Mouse (Mus musculus) urinary bladder, postnatal 36 days (tissue): ENCODE measurements at regions not wholly inside any gene's neighbourhood (a gene's known extent, or its start where the extent isn't known, plus 50 kb on each side); places are given as distances from the start of the nearest gene placed in this dataset.

Source experiments
- DNase-seq, 2 experiments: peaks; one replicate each; pipeline ENCODE4 v3.0.0; 2022; ENCODE audit warnings: low spot score in 2 of 2, mixed read lengths in 1 of 2

- DNase-seq, result no peak
These were observed 281.5 kb downstream of the Insig2 start for GRCm38 (mm10) chr1:121050695-121051495.

- no peak for DNase-seq
These were observed 280.8 kb downstream of the Insig2 start for GRCm38 (mm10) chr1:121051496-121052119.

GRCm38 (mm10) chr1:121052120-121052501 is 280.3 kb downstream of the Insig2 start:
- no peak for DNase-seq

GRCm38 (mm10) chr1:121053692-121054091 is 278.7 kb downstream of the Insig2 start:
- peak in 1 of 2 experiments; percentile 2 for DNase-seq

GRCm38 (mm10) chr1:121074569-121074968 is 257.8 kb downstream of the Insig2 start:
- DNase-seq, result no peak

- no peak for DNase-seq
These were observed 249.6 kb downstream of the Insig2 start for GRCm38 (mm10) chr1:121082839-121083238.

- no peak for DNase-seq
These were observed 247.2 kb downstream of the Insig2 start for GRCm38 (mm10) chr1:121085101-121085727.

GRCm38 (mm10) chr1:121087124-121087887 is 245.1 kb downstream of the Insig2 start:
- DNase-seq, result no peak

- DNase-seq, result no peak
These were observed 241.8 kb downstream of the Insig2 start for GRCm38 (mm10) chr1:121090628-121091027.

- no peak for DNase-seq
These were observed 239.5 kb downstream of the Insig2 start for GRCm38 (mm10) chr1:121092870-121093269.

GRCm38 (mm10) chr1:121096551-121097550 is 235.5 kb downstream of the Insig2 start:
- peak; percentile 6 to 8 for DNase-seq

GRCm38 (mm10) chr1:121111776-121112344 is 220.5 kb downstream of the Insig2 start:
- peak in 1 of 2 experiments; percentile 13 for DNase-seq

- DNase-seq, result peak in 1 of 2 experiments; percentile 5
These were observed 219.9 kb downstream of the Insig2 start for GRCm38 (mm10) chr1:121112464-121112863.

- DNase-seq, result peak; percentile 8 to 9
These were observed 215.8 kb downstream of the Insig2 start for GRCm38 (mm10) chr1:121116626-121117025.

GRCm38 (mm10) chr1:121123436-121123835 is 209.0 kb downstream of the Insig2 start:
- no peak for DNase-seq

GRCm38 (mm10) chr1:121136284-121136683 is 196.1 kb downstream of the Insig2 start:
- DNase-seq, result no peak

- no peak for DNase-seq
These were observed 195.5 kb downstream of the Insig2 start for GRCm38 (mm10) chr1:121136846-121137245.

- no peak for DNase-seq
These were observed 187.4 kb downstream of the Insig2 start for GRCm38 (mm10) chr1:121144981-121145380.

GRCm38 (mm10) chr1:121153476-121153875 is 178.9 kb downstream of the Insig2 start:
- DNase-seq, result peak; percentile 33 to 68

- no peak for DNase-seq
These were observed 177.8 kb downstream of the Insig2 start for GRCm38 (mm10) chr1:121154616-121155015.
